Mouse (Mus musculus): Measurements from ENCODE around the gene A930033H14Rik. TPM values are rescaled to one million over a fixed set of nuclear protein-coding genes. Genes with fewer than 3 reads are reported as not detected.

The A930033H14Rik gene
- total and polyA plus RNA-seq, 3 experiments: not detected

- no peaks in the 10 kb centered on the region for H3K27me3 ChIP-seq (ENCODE audit: control insufficient read depth in 1 of 2, insufficient read depth in 2 of 2, low read length in 2 of 2)
- H3K4me1 ChIP-seq (ENCODE audit: control insufficient read depth in 1 of 2, insufficient read depth in 2 of 2, low read length in 2 of 2): no peaks in the 10 kb centered on the region
- no peak for DNase-seq (ENCODE audit: low read depth, low spot score)
- H3K27ac ChIP-seq (ENCODE audit: control insufficient read depth, low read depth, low read length): no peak overlapping the region
- H3K79me2 ChIP-seq (ENCODE audit: control insufficient read depth, insufficient read depth, low read length, poor library complexity): no peaks in the 10 kb centered on the region
- no peak overlapping the region for H3K4me3 ChIP-seq (ENCODE audit: control insufficient read depth in 1 of 2, insufficient read depth in 1 of 2, low read depth in 2 of 2, low read length in 2 of 2)
- H3K9me3 ChIP-seq (replicated peaks; ENCODE audit: insufficient read depth, low read length): no peaks in the 10 kb centered on the region
- no peaks in the 10 kb centered on the region for H3K36me3 ChIP-seq (ENCODE audit: control insufficient read depth in 1 of 2, insufficient read depth in 2 of 2, low read length in 2 of 2)
- H3K9ac ChIP-seq (ENCODE audit: control insufficient read depth, low read depth, low read length, poor library complexity, severe bottlenecking): no peak overlapping the region
- TF ChIP-seq NELFE (IDR thresholded peaks at IDR 0.05; ENCODE audit: low read depth, low read length) (no peak), POLR2A (IDR thresholded peaks at IDR 0.05; ENCODE audit: control insufficient read depth in 1 of 2, insufficient read depth in 1 of 2, low read depth in 1 of 2, low read length in 2 of 2, poor library complexity in 1 of 2) (no peak), ZC3H11A (IDR thresholded peaks at IDR 0.05; ENCODE audit: low read depth, low read length) (no peak), GABPA (IDR thresholded peaks at IDR 0.05; ENCODE audit: low read depth, low read length) (no peak), ELF1 (IDR thresholded peaks at IDR 0.05; ENCODE audit: low read depth, low read length) (no peak), RAD21 (IDR thresholded peaks at IDR 0.05; ENCODE audit: low read depth, low read length) (no peak), ZMIZ1 (IDR thresholded peaks at IDR 0.05; ENCODE audit: low read depth, low read length) (no peak), SMC3 (IDR thresholded peaks at IDR 0.05; ENCODE audit: low read depth, low read length) (no peak), MEF2A (IDR thresholded peaks at IDR 0.05; ENCODE audit: extremely low read depth, insufficient replicate concordance, low read depth, low read length, poor library complexity, severe bottlenecking) (no peak), CHD1 (IDR thresholded peaks at IDR 0.05; ENCODE audit: low read depth, low read length) (no peak), ZKSCAN1 (IDR thresholded peaks at IDR 0.05; ENCODE audit: low read depth, low read length) (no peak), TCF12 (IDR thresholded peaks at IDR 0.05; ENCODE audit: low read depth, low read length) (no peak), NRF1 (IDR thresholded peaks at IDR 0.05; ENCODE audit: insufficient read depth, low read depth, low read length, poor library complexity, severe bottlenecking) (no peak), CHD2 (IDR thresholded peaks at IDR 0.05; ENCODE audit: low read length) (no peak), UBTF (IDR thresholded peaks at IDR 0.05; ENCODE audit: borderline replicate concordance, insufficient read depth, low read depth, low read length) (no peak), MAZ (IDR thresholded peaks at IDR 0.05; ENCODE audit: low read depth, low read length) (no peak), POLR2AphosphoS5 (IDR thresholded peaks at IDR 0.05; ENCODE audit: borderline replicate concordance, low read depth, low read length) (no peak), ZNF384 (IDR thresholded peaks at IDR 0.05; ENCODE audit: low read depth, low read length) (no peak)
Measured at GRCm38 (mm10) chr10:69253686-69254080, 40.8 kb upstream of the A930033H14Rik start.

GRCm38 (mm10) chr10:69253075-69253685, 40.3 kb upstream of the A930033H14Rik start:
- Histone ChIP-seq H3K36me3 (ENCODE audit: control insufficient read depth in 1 of 2, insufficient read depth in 2 of 2, low read length in 2 of 2) (no peaks in the 10 kb centered on the region), H3K4me3 (ENCODE audit: control insufficient read depth in 1 of 2, insufficient read depth in 1 of 2, low read depth in 2 of 2, low read length in 2 of 2) (no peak overlapping the region), H3K9me3 (replicated peaks; ENCODE audit: insufficient read depth, low read length) (no peaks in the 10 kb centered on the region), H3K9ac (ENCODE audit: control insufficient read depth, low read depth, low read length, poor library complexity, severe bottlenecking) (no peak overlapping the region), H3K27me3 (ENCODE audit: control insufficient read depth in 1 of 2, insufficient read depth in 2 of 2, low read length in 2 of 2) (no peaks in the 10 kb centered on the region), H3K4me1 (ENCODE audit: control insufficient read depth in 1 of 2, insufficient read depth in 2 of 2, low read length in 2 of 2) (no peaks in the 10 kb centered on the region), H3K27ac (ENCODE audit: control insufficient read depth, low read depth, low read length) (no peak overlapping the region), H3K79me2 (ENCODE audit: control insufficient read depth, insufficient read depth, low read length, poor library complexity) (no peaks in the 10 kb centered on the region)
- no peak for DNase-seq (ENCODE audit: low read depth, low spot score)
- TF ChIP-seq MAFK (IDR thresholded peaks at IDR 0.05; ENCODE audit: borderline replicate concordance, low read depth, low read length) (no peak), CHD1 (IDR thresholded peaks at IDR 0.05; ENCODE audit: low read depth, low read length) (no peak), MAX (IDR thresholded peaks at IDR 0.05; ENCODE audit: low read length) (no peak)

All from MEL (cell line).